Mouse (Mus musculus) CH12.LX (cell line): ENCODE results near the gene Areg. TPM values are rescaled to one million over a fixed set of nuclear protein-coding genes. Genes with fewer than 3 reads are reported as not detected.

Source experiments
- DNase-seq: peaks from one replicate; pipeline ENCODE4 v3.0.0-alpha.2; 2013; ENCODE audit errors: extremely low read depth
- H3K27ac ChIP-seq: 2 replicates; pipeline ENCODE4 v1.5.1; 2012; ENCODE audit warnings: low read depth, mild to moderate bottlenecking, control low read depth, moderate library complexity; ENCODE audit not compliant: insufficient read depth
- H3K27me3 ChIP-seq: replicated peaks from 2 replicates; pipeline ENCODE3; 2012; ENCODE audit warnings: inconsistent platforms
- H3K36me3 ChIP-seq, 2 experiments: replicated peaks in 1 of 2; 2 replicates each; pipeline versions ENCODE3 to v1.6.1; 2012; ENCODE audit warnings: inconsistent platforms in 1 of 2, low read length in 1 of 2, mild to moderate bottlenecking in 1 of 2, mixed read lengths in 1 of 2, moderate library complexity in 1 of 2; ENCODE audit not compliant: control insufficient read depth in 1 of 2, insufficient read depth in 1 of 2
- H3K4me1 ChIP-seq, 2 experiments: 2 replicates each; pipeline ENCODE4 v1.6.1; 2012; ENCODE audit warnings: inconsistent platforms in 1 of 2, moderate library complexity in 1 of 2; ENCODE audit not compliant: insufficient read depth in 2 of 2, control insufficient read depth in 1 of 2
- H3K4me2 ChIP-seq: 2 replicates; pipeline ENCODE4 v1.6.1; 2012; ENCODE audit warnings: low read depth, mild to moderate bottlenecking, control low read depth; ENCODE audit not compliant: poor library complexity, insufficient read depth, severe bottlenecking
- H3K4me3 ChIP-seq, 3 experiments: fragments of 150-350 bp in 1 of 3; sonication (generic) in 1 of 3; replicated peaks in 1 of 3; 2 replicates each; pipeline versions ENCODE3 to v1.5.1; 2011 to 2012; ENCODE audit warnings: low read depth in 2 of 3, low read length in 2 of 3, mild to moderate bottlenecking in 2 of 3, moderate library complexity in 2 of 3, control low read depth in 1 of 3, improper control_type of control experiment in 1 of 3, inconsistent platforms in 1 of 3, mixed read lengths in 1 of 3; ENCODE audit not compliant: poor library complexity in 1 of 3
- H3K79me2 ChIP-seq: replicated peaks from 2 replicates; pipeline ENCODE4 v1.6.1; 2012; ENCODE audit warnings: mild to moderate bottlenecking, moderate library complexity; ENCODE audit not compliant: control insufficient read depth, poor library complexity, insufficient read depth, severe bottlenecking; ENCODE audit errors: extremely low read depth
- H3K9ac ChIP-seq: 2 replicates; pipeline ENCODE4 v1.6.1; 2012; ENCODE audit warnings: low read depth, mild to moderate bottlenecking, control low read depth, moderate library complexity; ENCODE audit not compliant: insufficient read depth
- H3K9me3 ChIP-seq: replicated peaks from 2 replicates; pipeline ENCODE3; 2012; ENCODE audit warnings: low read length, inconsistent platforms, mixed read lengths
- CHD1 ChIP-seq: IDR thresholded peaks from 2 replicates; pipeline ENCODE4 v1.6.1; 2012; ENCODE audit warnings: low read depth, low read length, improper control_type of control experiment, inconsistent platforms
- CTCF ChIP-seq, 2 experiments: IDR thresholded peaks in 1 of 2; conservative IDR thresholded peaks in 1 of 2; 2 replicates each; pipeline ENCODE4 v1.5.1; 2011 to 2012; ENCODE audit warnings: low read depth in 2 of 2, low read length in 2 of 2, improper control_type of control experiment in 1 of 2, inconsistent platforms in 1 of 2, mild to moderate bottlenecking in 1 of 2, moderate library complexity in 1 of 2
- E2F4 ChIP-seq: IDR thresholded peaks from 2 replicates; pipeline ENCODE4 v1.6.1; 2011; ENCODE audit warnings: low read depth, low read length, improper control_type of control experiment; ENCODE audit not compliant: insufficient replicate concordance
- EP300 ChIP-seq: IDR thresholded peaks from 2 replicates; pipeline ENCODE4 v1.6.1; 2011; ENCODE audit warnings: low read length, improper control_type of control experiment
- ETS1 ChIP-seq: conservative IDR thresholded peaks from 2 replicates; pipeline ENCODE4 v1.6.1; 2012; ENCODE audit warnings: low read depth, mild to moderate bottlenecking, inconsistent platforms, low read length, improper control_type of control experiment, moderate library complexity
- IRF4 ChIP-seq: IDR thresholded peaks from 2 replicates; pipeline ENCODE4 v1.6.1; 2014; ENCODE audit warnings: low read depth, mild to moderate bottlenecking, inconsistent platforms, low read length, improper control_type of control experiment
- MEF2A ChIP-seq: IDR thresholded peaks from 2 replicates; pipeline ENCODE4 v1.6.1; 2014; ENCODE audit warnings: low read depth, mild to moderate bottlenecking, inconsistent platforms, low read length, improper control_type of control experiment, borderline replicate concordance
- MXI1 ChIP-seq: IDR thresholded peaks from 2 replicates; pipeline ENCODE4 v1.6.1; 2011; ENCODE audit warnings: mild to moderate bottlenecking, low read depth, low read length, improper control_type of control experiment
- NELFE ChIP-seq: IDR thresholded peaks from 2 replicates; pipeline ENCODE4 v1.6.1; 2011; ENCODE audit warnings: low read depth, low read length, improper control_type of control experiment
- NRF1 ChIP-seq: IDR thresholded peaks from 2 replicates; pipeline ENCODE4 v1.6.1; 2014; ENCODE audit warnings: low read depth, mild to moderate bottlenecking, inconsistent platforms, low read length, improper control_type of control experiment, moderate library complexity
- POLR2A ChIP-seq: IDR thresholded peaks from 2 replicates; pipeline ENCODE4 v1.6.1; 2011; ENCODE audit warnings: low read depth, mild to moderate bottlenecking, improper control_type of control experiment, low read length
- RAD21 ChIP-seq: IDR thresholded peaks from 2 replicates; pipeline ENCODE4 v1.6.1; 2011; ENCODE audit warnings: low read depth, mild to moderate bottlenecking, low read length, improper control_type of control experiment, moderate library complexity
- RCOR1 ChIP-seq: conservative IDR thresholded peaks from 2 replicates; pipeline ENCODE4 v1.6.1; 2012; ENCODE audit warnings: low read depth, mild to moderate bottlenecking, inconsistent platforms, low read length, improper control_type of control experiment
- SIN3A ChIP-seq: IDR thresholded peaks from 2 replicates; pipeline ENCODE4 v1.6.1; 2012; ENCODE audit warnings: low read length, improper control_type of control experiment, inconsistent platforms
- SMC3 ChIP-seq: IDR thresholded peaks from 2 replicates; pipeline ENCODE4 v1.6.1; 2011; ENCODE audit warnings: low read depth, low read length, improper control_type of control experiment
- TBP ChIP-seq: conservative IDR thresholded peaks from 2 replicates; pipeline ENCODE4 v1.6.1; 2011; ENCODE audit warnings: low read depth, low read length, improper control_type of control experiment
- UBTF ChIP-seq: IDR thresholded peaks from 2 replicates; pipeline ENCODE4 v1.6.1; 2012; ENCODE audit warnings: low read depth, mild to moderate bottlenecking, inconsistent platforms, low read length, improper control_type of control experiment, moderate library complexity
- USF1 ChIP-seq: IDR thresholded peaks from 2 replicates; pipeline ENCODE4 v1.6.1; 2014; ENCODE audit warnings: low read depth, mild to moderate bottlenecking, inconsistent platforms, low read length, improper control_type of control experiment
- ZC3H11A ChIP-seq: IDR thresholded peaks from 2 replicates; pipeline ENCODE4 v1.6.1; 2012; ENCODE audit warnings: low read depth, mild to moderate bottlenecking, inconsistent platforms, low read length, improper control_type of control experiment
- ZNF384 ChIP-seq: IDR thresholded peaks from 2 replicates; pipeline ENCODE4 v1.6.1; 2012; ENCODE audit warnings: low read depth, low read length, improper control_type of control experiment, inconsistent platforms
- dilution Hi-C: fragments of 300-500 bp; cut with MboI; formaldehyde crosslinking; loops from 2 replicates; pipeline ENCODE4 v1.14.3; 2020; ENCODE audit warnings: low sequenced_read_pairs; ENCODE audit not compliant: extremely low pct_unique_long_range_greater_than_20kb, extremely low pct_ligation_motif_present
- in situ Hi-C: fragments of 300-500 bp; cut with MboI; formaldehyde crosslinking; loops from 3 replicates; pipeline ENCODE4 v1.14.3; 2019; ENCODE audit warnings: low sequenced_read_pairs, low pct_ligation_motif_present, low pct_unique_long_range_greater_than_20kb, mixed read lengths
- polyA plus RNA-seq: library from polyadenylated mRNA; unstranded; fragments of >175 nt; gene quantifications from 2 replicates; pipeline ENCODE4 v1.2.1, GENCODE M21; 2012; ENCODE audit warnings: low read depth; ENCODE audit not compliant: insufficient read length
- total RNA-seq, 2 experiments: library from RNA; depleted of rRNA; stranded (reverse); fragments of 300-350 nt in 1 of 2; fragments of >200 nt in 1 of 2; gene quantifications; 2 replicates each; pipeline ENCODE4 v1.2.3; 2012 to 2014

Gene Areg
- total and polyA plus RNA-seq, 3 experiments = not detected

DNA sequence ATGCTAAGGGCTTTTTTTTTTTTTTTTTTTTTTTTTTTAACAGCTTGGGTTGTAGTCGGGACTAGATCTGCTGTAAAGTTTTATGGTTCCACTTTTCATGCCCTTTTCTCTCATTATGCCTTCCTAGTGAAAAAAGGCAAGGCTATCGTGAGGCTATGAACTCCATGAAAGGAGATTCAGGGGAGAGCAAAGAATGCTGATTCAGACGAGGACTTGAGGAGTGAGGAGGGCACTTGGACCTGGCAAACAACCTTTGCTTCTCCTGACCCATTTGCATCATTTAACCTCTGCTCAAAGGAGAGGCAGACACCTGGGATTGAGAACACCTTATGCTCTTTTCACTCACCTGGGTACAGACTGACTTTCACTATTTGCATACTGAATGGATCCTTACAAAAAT lies 17.8 kb downstream of the Areg start:
- no peaks in the 10 kb centered on the region for H3K36me3 ChIP-seq
- dilution Hi-C loops (no loop called here), in situ Hi-C loops (no loop called here)
- H3K27me3 ChIP-seq = no peaks in the 10 kb centered on the region
- DNase-seq = no peak
- no peak overlapping the region for H3K4me2 ChIP-seq
- no peaks in the 10 kb centered on the region for H3K4me1 ChIP-seq
- no peak overlapping the region for H3K9ac ChIP-seq
- no peaks in the 10 kb centered on the region for H3K9me3 ChIP-seq
- H3K79me2 ChIP-seq = no peaks in the 10 kb centered on the region
- H3K27ac ChIP-seq = no peak overlapping the region
- TF ChIP-seq TBP (no peak), ETS1 (no peak), EP300 (no peak), RCOR1 (no peak), E2F4 (no peak), SMC3 (no peak), RAD21 (no peak), CHD1 (no peak), NRF1 (no peak), SIN3A (no peak), UBTF (no peak), MEF2A (no peak), USF1 (no peak)
- no peak overlapping the region for H3K4me3 ChIP-seq

DNA sequence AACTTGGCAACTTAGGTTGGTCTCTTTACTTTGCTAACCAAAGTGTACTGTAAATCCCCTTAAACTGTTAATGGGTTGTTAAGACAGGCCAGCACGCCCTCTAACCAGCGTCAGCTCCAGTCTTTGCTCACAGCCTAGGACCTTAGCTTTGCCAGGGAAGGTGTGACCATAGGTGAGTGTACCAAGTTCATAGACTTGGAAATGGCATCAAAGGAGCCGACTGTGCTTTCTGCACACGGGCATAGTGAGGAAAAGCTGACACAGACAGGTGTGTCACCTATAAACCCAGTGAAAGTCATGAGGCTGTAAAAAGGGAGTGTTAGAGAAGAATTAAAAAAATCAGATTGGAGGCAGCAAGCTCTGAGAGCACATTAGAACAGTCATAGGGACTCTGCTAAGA lies 23.4 kb downstream of the Areg start:
- H3K4me1 ChIP-seq = no peaks in the 10 kb centered on the region
- no peaks in the 10 kb centered on the region for H3K27me3 ChIP-seq
- in situ Hi-C loops = no loop called here
- H3K36me3 ChIP-seq = no peaks in the 10 kb centered on the region
- H3K9ac ChIP-seq = no peak overlapping the region
- no peak overlapping the region for H3K4me3 ChIP-seq
- H3K9me3 ChIP-seq = no peaks in the 10 kb centered on the region
- TF ChIP-seq POLR2A (no peak), ZNF384 (no peak), ZC3H11A (no peak), NELFE (no peak), IRF4 (no peak), E2F4 (no peak), UBTF (no peak), ETS1 (no peak), RAD21 (no peak), CTCF (conservative IDR thresholded peaks at IDR 0.05 in 1 of 2, IDR thresholded peaks at IDR 0.05 in 1 of 2; ENCODE audit: low read depth in 2 of 2, low read length in 2 of 2) (no peak), MXI1 (no peak)
- TF ChIP-seq, all 38 proteins: peak for 0
- Histone ChIP-seq H3K27ac (no peak overlapping the region), H3K79me2 (no peaks in the 10 kb centered on the region), H3K4me2 (no peak overlapping the region)
- dilution Hi-C loops = no loop called here
- no peak for DNase-seq
